8 mouse cellular contexts compared by ENCODE assay signal in genomic region chr7:30532931-30533330, GRCm38 (mm10). TPM values are rescaled to one million over a fixed set of nuclear protein-coding genes. Genes with fewer than 3 reads are reported as not detected.
A peak's percentile ranks its signal among the peaks of the same experiment; 100 is the strongest.
DNase-seq lines count a peak whose midpoint lies in the region; ATAC-seq lines count a peak whose summit lies in the region.

No protein-coding gene starts in this region.

- whole genome bisulfite sequencing in liver, embryonic 12.5 days (ENCODE audit: insufficient replicate concordance) = 61% methylated on average over 8 of the region's 8 CpGs
- WGBS in embryonic facial prominence, embryonic 14.5 days = 34% methylated on average over 5 of the region's 8 CpGs
- WGBS in hindbrain, embryonic 16.5 days = 6% methylated on average over 8 of the region's 8 CpGs
- WGBS in midbrain, embryonic 14.5 days = 6% methylated on average over 8 of the region's 8 CpGs

- DNase-seq in liver = no peak
- DNase-seq in embryonic facial prominence, embryonic 14.5 days (ENCODE audit: low spot score) = peak; percentile 59
- DNase-seq in midbrain, embryonic 14.5 days = peak; percentile 44
- DNase-seq in gastrocnemius, adult 18-20 months (ENCODE audit: low spot score) = no peak
- no peak for DNase-seq in cerebellum, postnatal 4 days (ENCODE audit: low spot score in 2 of 2)
- DNase-seq in thymus, postnatal 25 days = no peak

- no peaks in the 10 kb centered on the region for H3K9me3 ChIP-seq in liver, embryonic 12.5 days (replicated peaks)
- no peaks in the 10 kb centered on the region for H3K9me3 ChIP-seq in embryonic facial prominence, embryonic 14.5 days (ENCODE audit: control insufficient read depth, low read length)
- no peaks in the 10 kb centered on the region for H3K9me3 ChIP-seq in hindbrain, embryonic 16.5 days (ENCODE audit: control insufficient read depth, low read length)
- no peaks in the 10 kb centered on the region for H3K9me3 ChIP-seq in midbrain, embryonic 14.5 days (ENCODE audit: control insufficient read depth, low read length)

- H3K27me3 ChIP-seq in liver, embryonic 12.5 days (replicated peaks) = no peaks in the 10 kb centered on the region
- H3K27me3 ChIP-seq in embryonic facial prominence, embryonic 14.5 days (replicated peaks; ENCODE audit: control insufficient read depth, insufficient read depth, low read length) = no peaks in the 10 kb centered on the region
- no peaks in the 10 kb centered on the region for H3K27me3 ChIP-seq in hindbrain, embryonic 16.5 days (replicated peaks; ENCODE audit: control insufficient read depth, insufficient read depth, low read length)
- H3K27me3 ChIP-seq in midbrain, embryonic 14.5 days (ENCODE audit: control insufficient read depth, insufficient read depth, low read length) = no peaks in the 10 kb centered on the region

- peak overlapping the region; percentile 19; the same call in 1 of the 2 replicates for H3K4me2 ChIP-seq in liver, embryonic 12.5 days
- H3K4me2 ChIP-seq in embryonic facial prominence, embryonic 14.5 days (ENCODE audit: low read depth, low read length) = peak overlapping the region; percentile 78; the same call in 1 of the 2 replicates
- H3K4me2 ChIP-seq in hindbrain, embryonic 16.5 days (ENCODE audit: low read length) = peak overlapping the region; percentile 88
- peak overlapping the region; percentile 69 for H3K4me2 ChIP-seq in midbrain, embryonic 14.5 days (ENCODE audit: low read length)

- peaks cover 49% of the 10 kb centered on the region for H3K36me3 ChIP-seq in liver, embryonic 12.5 days
- peaks cover 46% of the 10 kb centered on the region for H3K36me3 ChIP-seq in embryonic facial prominence, embryonic 14.5 days (ENCODE audit: control insufficient read depth, insufficient read depth, low read length)
- H3K36me3 ChIP-seq in hindbrain, embryonic 16.5 days (ENCODE audit: control insufficient read depth, insufficient read depth, low read length) = peaks cover 24% of the 10 kb centered on the region
- H3K36me3 ChIP-seq in midbrain, embryonic 14.5 days (ENCODE audit: control insufficient read depth, insufficient read depth, low read length) = peaks cover 52% of the 10 kb centered on the region

- H3K27ac ChIP-seq in liver, embryonic 12.5 days = no peak overlapping the region
- no peak overlapping the region for H3K27ac ChIP-seq in embryonic facial prominence, embryonic 14.5 days (replicated peaks; ENCODE audit: low read depth, low read length)
- H3K27ac ChIP-seq in hindbrain, embryonic 16.5 days (ENCODE audit: low read depth, low read length) = peak overlapping the region; percentile 51; the same call in 1 of the 2 replicates
- peak overlapping the region; percentile 95; the same call in 1 of the 2 replicates for H3K27ac ChIP-seq in midbrain, embryonic 14.5 days (replicated peaks; ENCODE audit: low read depth, low read length)

- H3K4me3 ChIP-seq in liver, embryonic 12.5 days = no peak overlapping the region
- 0 out of 2 replicates have a peak overlapping the region, but pooled peaks have one; percentile 2 for H3K4me3 ChIP-seq in embryonic facial prominence, embryonic 14.5 days (ENCODE audit: low read depth, low read length)
- H3K4me3 ChIP-seq in hindbrain, embryonic 16.5 days (ENCODE audit: low read length) = peak overlapping the region; percentile 79
- H3K4me3 ChIP-seq in midbrain, embryonic 14.5 days (replicated peaks; ENCODE audit: low read depth, low read length) = peak overlapping the region; percentile 86

- no peak overlapping the region for H3K9ac ChIP-seq in liver, embryonic 12.5 days
- H3K9ac ChIP-seq in embryonic facial prominence, embryonic 14.5 days (ENCODE audit: low read depth, low read length) = peak overlapping the region; percentile 46
- H3K9ac ChIP-seq in hindbrain, embryonic 16.5 days (ENCODE audit: low read depth, low read length) = peak overlapping the region; percentile 94
- peak overlapping the region; percentile 97 for H3K9ac ChIP-seq in midbrain, embryonic 14.5 days (replicated peaks; ENCODE audit: low read length)

- peaks cover 43% of the 10 kb centered on the region for H3K4me1 ChIP-seq in liver, embryonic 12.5 days
- H3K4me1 ChIP-seq in embryonic facial prominence, embryonic 14.5 days (ENCODE audit: control insufficient read depth, insufficient read depth, low read length) = peaks cover 12% of the 10 kb centered on the region; the same call in 1 of the 2 replicates
- peaks cover 32% of the 10 kb centered on the region for H3K4me1 ChIP-seq in hindbrain, embryonic 16.5 days (ENCODE audit: control insufficient read depth, insufficient read depth, low read depth, low read length)
- H3K4me1 ChIP-seq in midbrain, embryonic 14.5 days (ENCODE audit: control insufficient read depth, insufficient read depth, low read length) = peaks cover 32% of the 10 kb centered on the region

- no peak for ATAC-seq in liver, embryonic 12.5 days
- no peak for ATAC-seq in embryonic facial prominence, embryonic 14.5 days (ENCODE audit: low read depth)
- peak; percentile 5 for ATAC-seq in hindbrain, embryonic 16.5 days
- ATAC-seq in midbrain, embryonic 14.5 days (ENCODE audit: low FRiP score, low TSS enrichment) = no peak

RNA-seq across cellular contexts. Expression of gene Arhgap33, which starts 1.9 kb away (rescaled TPM):
- 4.0 and 4.8 TPM in 2 replicates for polyA plus RNA-seq in liver, embryonic 12.5 days (2016; fragmentation: Nextera tagmentation; extraction: Ambion mirVana)
- polyA plus RNA-seq in embryonic facial prominence, embryonic 14.5 days (2014; fragmentation: Nextera tagmentation; extraction: Ambion mirVana) = 9.7 and 10.9 TPM in 2 replicates
- 94.8 and 134 TPM in 2 replicates for polyA plus RNA-seq in hindbrain, embryonic 16.5 days (2015; fragmentation: Nextera tagmentation; extraction: Ambion mirVana)
- polyA plus RNA-seq in midbrain, embryonic 14.5 days (2014; fragmentation: Nextera tagmentation; extraction: Ambion mirVana) = 101 and 129 TPM in 2 replicates
- total RNA-seq in gastrocnemius, adult 18-20 months (2021) = under 1 TPM; 0.27 to 0.47 TPM

RNA-seq across cellular contexts. Expression of gene Hspb6, which starts 19.0 kb away (rescaled TPM):
- polyA plus RNA-seq in liver, embryonic 12.5 days (2016; fragmentation: Nextera tagmentation; extraction: Ambion mirVana) = 5.0 and 5.4 TPM in 2 replicates
- 16.8 and 20.4 TPM in 2 replicates for polyA plus RNA-seq in embryonic facial prominence, embryonic 14.5 days (2014; fragmentation: Nextera tagmentation; extraction: Ambion mirVana)
- polyA plus RNA-seq in hindbrain, embryonic 16.5 days (2015; fragmentation: Nextera tagmentation; extraction: Ambion mirVana) = 14.2 TPM in 2 replicates
- polyA plus RNA-seq in midbrain, embryonic 14.5 days (2014; fragmentation: Nextera tagmentation; extraction: Ambion mirVana) = 6.3 and 7.4 TPM in 2 replicates
- 1,000 to 10,000 TPM; 1,641 to 2,096 TPM for total RNA-seq in gastrocnemius, adult 18-20 months (2021)

RNA-seq across cellular contexts. Expression of gene Proser3, which starts 19.2 kb away (rescaled TPM):
- 5.3 and 5.6 TPM in 2 replicates for polyA plus RNA-seq in liver, embryonic 12.5 days (2016; fragmentation: Nextera tagmentation; extraction: Ambion mirVana)
- 8.1 and 9.9 TPM in 2 replicates for polyA plus RNA-seq in embryonic facial prominence, embryonic 14.5 days (2014; fragmentation: Nextera tagmentation; extraction: Ambion mirVana)
- 6.8 and 7.5 TPM in 2 replicates for polyA plus RNA-seq in hindbrain, embryonic 16.5 days (2015; fragmentation: Nextera tagmentation; extraction: Ambion mirVana)
- polyA plus RNA-seq in midbrain, embryonic 14.5 days (2014; fragmentation: Nextera tagmentation; extraction: Ambion mirVana) = 7.4 and 10.9 TPM in 2 replicates
- total RNA-seq in gastrocnemius, adult 18-20 months (2021) = 1 to 10 TPM; 5.1 to 8.0 TPM

RNA-seq across cellular contexts. Expression of gene Lin37, which starts 26.7 kb away (rescaled TPM):
- 30.3 and 31.4 TPM in 2 replicates for polyA plus RNA-seq in liver, embryonic 12.5 days (2016; fragmentation: Nextera tagmentation; extraction: Ambion mirVana)
- polyA plus RNA-seq in embryonic facial prominence, embryonic 14.5 days (2014; fragmentation: Nextera tagmentation; extraction: Ambion mirVana) = 45.7 and 50.5 TPM in 2 replicates
- polyA plus RNA-seq in hindbrain, embryonic 16.5 days (2015; fragmentation: Nextera tagmentation; extraction: Ambion mirVana) = 51.0 and 58.7 TPM in 2 replicates
- 49.9 and 59.1 TPM in 2 replicates for polyA plus RNA-seq in midbrain, embryonic 14.5 days (2014; fragmentation: Nextera tagmentation; extraction: Ambion mirVana)
- total RNA-seq in gastrocnemius, adult 18-20 months (2021) = 1 to 10 TPM; 8.7 to 9.0 TPM

RNA-seq across cellular contexts. Expression of gene U2af1l4, which starts 30.2 kb away (rescaled TPM):
- polyA plus RNA-seq in liver, embryonic 12.5 days (2016; fragmentation: Nextera tagmentation; extraction: Ambion mirVana) = 51.9 and 55.1 TPM in 2 replicates
- polyA plus RNA-seq in embryonic facial prominence, embryonic 14.5 days (2014; fragmentation: Nextera tagmentation; extraction: Ambion mirVana) = 85.4 and 88.0 TPM in 2 replicates
- 86.8 and 96.9 TPM in 2 replicates for polyA plus RNA-seq in hindbrain, embryonic 16.5 days (2015; fragmentation: Nextera tagmentation; extraction: Ambion mirVana)
- 103 and 104 TPM in 2 replicates for polyA plus RNA-seq in midbrain, embryonic 14.5 days (2014; fragmentation: Nextera tagmentation; extraction: Ambion mirVana)
- total RNA-seq in gastrocnemius, adult 18-20 months (2021) = 10 to 100 TPM; 50.9 to 53.6 TPM

Comparison
In these comparisons a context has a peak if more than half of its experiments do, and no peak if none do; other contexts are left out.
1. H3K27ac ChIP-seq: peak in hindbrain, embryonic 16.5 days (single experiment) and midbrain, embryonic 14.5 days (single experiment); none in liver, embryonic 12.5 days (single experiment) and embryonic facial prominence, embryonic 14.5 days (single experiment).
2. H3K4me2 ChIP-seq: peak in every context shown above with its lines; median percentile 88 in hindbrain, embryonic 16.5 days; 78 in embryonic facial prominence, embryonic 14.5 days; 69 in midbrain, embryonic 14.5 days; 19 in liver, embryonic 12.5 days.
3. DNase-seq: peak in embryonic facial prominence, embryonic 14.5 days (single experiment) and midbrain, embryonic 14.5 days (single experiment); none in liver (single experiment), gastrocnemius, adult 18-20 months (single experiment), cerebellum, postnatal 4 days (0 of 2) and thymus, postnatal 25 days (single experiment).